Mouse (Mus musculus) c-Kit-negative CD71-positive TER-119-positive erythroid progenitor cells, embryonic 14.5 days (primary cell): Measurements from ENCODE around the gene Krtdap.

ENCODE experiments used
- DNase-seq: peaks from one replicate; pipeline ENCODE4 v3.0.0-alpha.2; 2013; ENCODE audit warnings: low read depth, low spot score

The Krtdap gene

DNA sequence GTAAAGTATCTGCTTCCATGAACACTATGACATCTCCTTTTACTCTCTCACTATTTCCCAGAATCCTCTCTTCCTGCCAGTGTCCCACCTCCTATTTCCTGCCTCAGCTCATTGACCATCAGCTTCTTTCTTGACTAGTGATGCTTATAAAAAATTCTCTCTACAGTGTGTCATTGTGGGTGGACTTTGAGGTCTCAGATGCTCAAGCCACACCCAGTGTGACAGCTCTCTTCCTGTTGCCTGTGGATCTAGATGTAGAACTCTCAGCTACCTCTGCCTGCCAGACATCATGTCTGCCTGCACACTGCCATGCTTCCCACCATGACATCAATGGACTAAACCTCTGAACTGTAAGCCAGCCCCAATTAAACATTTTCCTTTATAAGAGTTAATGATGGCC, 49.6 kb downstream of the Krtdap start:
- no peak for DNase-seq

DNA sequence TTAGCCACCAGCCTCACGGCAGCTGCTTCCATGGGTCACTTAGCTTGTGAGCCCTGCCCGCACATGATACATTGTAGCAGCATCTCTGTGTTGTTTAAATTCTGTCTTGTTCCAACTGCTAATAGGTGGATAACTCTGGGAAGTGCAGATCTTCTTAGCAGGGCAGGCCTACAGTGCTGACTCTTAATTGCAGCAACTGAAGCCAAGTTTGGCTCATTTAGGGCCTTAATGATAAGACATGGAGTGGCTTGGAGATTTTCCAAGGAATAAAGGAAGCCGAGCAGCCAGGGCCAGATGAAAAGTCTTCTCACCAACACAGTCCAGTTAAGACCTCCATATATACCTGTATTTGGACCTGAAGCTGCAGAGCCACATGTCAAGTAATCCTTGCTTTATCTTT, 52.6 kb downstream of the Krtdap start:
- no peak for DNase-seq
